In genomic region chr6:137125006-137125405, GRCm38 (mm10) we compare ENCODE assay signal across 16 mouse cellular contexts. TPM values are rescaled to one million over a fixed set of nuclear protein-coding genes. Genes with fewer than 3 reads are reported as not detected.
"Had no signal": no experiment of that assay in that cellular context is flagged by ENCODE, and none has a peak within 500 bp of the region (broad histone marks: within the 10 kb centered on the region; RNA-seq: fewer than 3 reads in every experiment).

No protein-coding gene starts in this region.

- H3K4me1 ChIP-seq: midbrain, embryonic 10.5 days had no signal

- H3K4me2 ChIP-seq: limb, embryonic 13.5 days; neural tube, embryonic 12.5 days had no signal

- H3K9me3 ChIP-seq: limb, embryonic 13.5 days; midbrain, embryonic 10.5 days; neural tube, embryonic 12.5 days had no signal

- H3K36me3 ChIP-seq: limb, embryonic 13.5 days; midbrain, embryonic 10.5 days; neural tube, embryonic 12.5 days had no signal

- H3K9ac ChIP-seq: limb, embryonic 13.5 days; liver, embryonic 14.5 days; neural tube, embryonic 12.5 days had no signal

- H3K27ac ChIP-seq: limb, embryonic 13.5 days; liver, embryonic 14.5 days; midbrain, embryonic 10.5 days; neural tube, embryonic 12.5 days had no signal

- DNase-seq: kidney, adult 2 months; kidney, postnatal 36 days; left cerebral cortex, postnatal 4 days; lung, adult 18-20 months; lung, postnatal 10 days; lung, postnatal 4 days; midbrain, embryonic 14.5 days; retina, postnatal 1 day; right cerebral cortex, postnatal 4 days; thymus, postnatal 36 days had no signal

- H3K4me3 ChIP-seq: limb, embryonic 13.5 days; midbrain, embryonic 10.5 days; neural tube, embryonic 12.5 days had no signal

- H3K27me3 ChIP-seq: limb, embryonic 13.5 days; neural tube, embryonic 12.5 days had no signal

RNA-seq across cellular contexts. Expression of gene Rerg, which starts 45.3 kb away (rescaled TPM):
- total RNA-seq: megakaryocyte, adult 5-6 weeks; neutrophil, adult 5-6 weeks had no signal
